Mouse (Mus musculus) small intestine, adult 2 months (tissue): ENCODE data around the gene Dock3. TPM values are rescaled to one million over a fixed set of nuclear protein-coding genes. Genes with fewer than 3 reads are reported as not detected.
"Not testable (repeated sequence)": the region's sequence is repeated elsewhere in the genome, so short reads cannot be mapped to it uniquely, and the experiment has no call there.

Experiments used
- H3K27ac ChIP-seq: fragments of 200-500 bp; 2 replicates; pipeline ENCODE4 v1.5.1; 2012; ENCODE audit warnings: low read depth, low read length, control low read depth, inconsistent platforms; ENCODE audit not compliant: insufficient read depth
- H3K27me3 ChIP-seq: fragments of 200-500 bp; 2 replicates; pipeline ENCODE4 v1.6.1; 2012; ENCODE audit warnings: mild to moderate bottlenecking, moderate library complexity, low read length, inconsistent platforms; ENCODE audit not compliant: control insufficient read depth, insufficient read depth
- H3K36me3 ChIP-seq: fragments of 200-500 bp; 2 replicates; pipeline ENCODE4 v1.6.1; 2012; ENCODE audit warnings: mild to moderate bottlenecking, low read length, control low read depth, inconsistent platforms; ENCODE audit not compliant: control insufficient read depth, insufficient read depth
- H3K4me1 ChIP-seq: fragments of 200-500 bp; 2 replicates; pipeline ENCODE4 v1.6.1; 2012; ENCODE audit warnings: low read length, inconsistent platforms, mixed read lengths; ENCODE audit not compliant: control insufficient read depth, insufficient read depth, insufficient read length
- H3K4me3 ChIP-seq: fragments of 200-500 bp; 2 replicates; pipeline ENCODE4 v1.5.1; 2012; ENCODE audit warnings: low read depth, mild to moderate bottlenecking, control low read depth, inconsistent platforms, low read length, moderate library complexity
- CTCF ChIP-seq: fragments of 200-500 bp; IDR thresholded peaks from 2 replicates; pipeline ENCODE4 v1.5.1; 2012; ENCODE audit warnings: low read depth, mild to moderate bottlenecking, control low read depth, inconsistent platforms, low read length, moderate library complexity, mixed read lengths; ENCODE audit not compliant: insufficient replicate concordance, insufficient read length; ENCODE audit errors: extremely low read depth
- POLR2A ChIP-seq: fragments of 200-500 bp; IDR thresholded peaks from 2 replicates; pipeline ENCODE4 v1.6.1; 2012; ENCODE audit warnings: low read depth, mild to moderate bottlenecking, control low read depth, inconsistent platforms, low read length, moderate library complexity
- WGBS: fragments of 180-500 bp; shearing (Covaris S2); methylation state at CpG from one replicate; pipeline ENCODE4 v1.1.7; 2018; 5-methylcytosine and 5-hydroxymethylcytosine counted together
- polyA plus RNA-seq: library from polyadenylated mRNA; depleted of rRNA; stranded (reverse); fragments of >200 nt; gene quantifications from 2 replicates; pipeline ENCODE4 v1.2.3, GENCODE M21; 2012

The Dock3 gene
- polyA plus RNA-seq, 1 experiment: 3.1 TPM

- TF ChIP-seq POLR2A: no peak
- no peak for TF ChIP-seq CTCF
- WGBS: 76% methylated on average over 4 of the region's 4 CpGs
- Histone ChIP-seq H3K27me3 (no peaks in the 10 kb centered on the region), H3K27ac (no peak overlapping the region), H3K4me3 (no peak overlapping the region), H3K4me1 (no peaks in the 10 kb centered on the region), H3K36me3 (no peaks in the 10 kb centered on the region)
Observed at GRCm38 (mm10) chr9:107245311-107245710, 13.6 kb upstream of the Dock3 start.

DNA sequence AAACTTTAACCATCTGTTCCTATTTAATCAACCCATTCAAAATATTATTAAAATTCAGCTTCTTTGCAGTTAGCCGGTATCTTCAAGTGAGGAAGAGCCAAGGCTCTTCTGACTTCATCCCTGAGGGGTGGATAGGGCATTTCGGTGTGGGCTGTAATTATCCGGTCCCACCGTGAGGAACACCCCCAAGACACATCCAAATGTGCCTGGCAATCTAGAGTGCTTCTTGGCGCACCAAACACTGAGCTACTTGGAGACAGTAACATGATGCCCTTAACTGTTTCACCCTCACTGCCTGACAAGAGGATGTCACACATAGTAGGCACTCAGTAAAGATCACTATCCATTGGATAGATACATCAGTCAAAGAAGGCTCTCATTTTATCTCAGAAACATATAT, 4.4 kb upstream of the Dock3 start:
- Histone ChIP-seq H3K27ac (no peak overlapping the region), H3K27me3 (peaks cover 30% of the 10 kb centered on the region), H3K4me1 (no peaks in the 10 kb centered on the region), H3K4me3 (no peak overlapping the region), H3K36me3 (no peaks in the 10 kb centered on the region)
- WGBS: 76% methylated on average over 5 of the region's 5 CpGs
- TF ChIP-seq CTCF (no peak), POLR2A (no peak)

DNA sequence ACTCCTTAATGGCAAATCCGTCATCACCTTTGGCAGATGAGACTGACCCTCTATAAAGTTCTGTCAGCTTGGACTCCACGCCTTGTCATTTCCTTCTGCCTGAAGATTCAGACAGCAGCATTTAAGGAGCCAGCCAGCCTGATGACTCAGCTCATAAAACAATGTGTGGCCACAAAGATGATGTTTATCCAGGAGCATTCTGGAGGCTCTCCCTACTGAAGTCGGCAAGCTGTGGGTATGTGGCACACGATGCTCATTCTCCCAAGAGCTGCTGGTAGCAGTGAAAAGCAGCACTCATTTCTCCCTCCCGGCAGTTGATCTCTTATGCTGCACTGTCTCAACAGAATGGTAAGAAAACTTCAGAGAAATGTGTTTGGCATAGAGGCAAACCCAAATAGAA, 3.6 kb upstream of the Dock3 start:
- Histone ChIP-seq H3K36me3 (no peaks in the 10 kb centered on the region), H3K4me1 (no peaks in the 10 kb centered on the region), H3K27me3 (peaks cover 34% of the 10 kb centered on the region), H3K27ac (no peak overlapping the region), H3K4me3 (no peak overlapping the region)
- no peak for TF ChIP-seq POLR2A
- no peak for TF ChIP-seq CTCF
- 23% methylated on average over 5 of the region's 5 CpGs for WGBS

DNA sequence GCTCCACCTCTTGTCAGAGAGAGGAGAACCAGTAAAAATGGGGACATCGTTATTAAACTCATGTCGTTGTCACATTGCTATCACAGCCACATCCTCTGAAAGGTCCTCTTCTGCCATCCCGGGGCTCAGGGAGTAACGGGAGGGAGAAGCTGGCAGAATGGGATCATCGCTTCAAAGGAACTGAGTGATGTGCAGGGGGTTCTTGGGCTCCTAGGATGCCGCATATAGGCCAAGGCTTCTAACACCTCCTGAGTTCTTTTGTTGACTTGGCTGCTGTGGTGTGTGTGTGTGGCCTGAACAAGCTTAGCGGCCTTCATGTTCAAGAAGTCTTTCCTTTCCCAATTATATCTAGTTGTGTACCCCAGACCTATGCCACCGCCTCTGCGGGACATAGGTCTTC, 431 bp upstream of the Dock3 start:
- no peaks in the 10 kb centered on the region for H3K4me1 ChIP-seq
- H3K27ac ChIP-seq: no peak overlapping the region
- H3K27me3 ChIP-seq: peaks cover 41% of the 10 kb centered on the region
- H3K4me3 ChIP-seq: no peak overlapping the region
- TF ChIP-seq CTCF (no peak), POLR2A (no peak)
- H3K36me3 ChIP-seq: no peaks in the 10 kb centered on the region
- WGBS: 27% methylated on average over 9 of the region's 9 CpGs

DNA sequence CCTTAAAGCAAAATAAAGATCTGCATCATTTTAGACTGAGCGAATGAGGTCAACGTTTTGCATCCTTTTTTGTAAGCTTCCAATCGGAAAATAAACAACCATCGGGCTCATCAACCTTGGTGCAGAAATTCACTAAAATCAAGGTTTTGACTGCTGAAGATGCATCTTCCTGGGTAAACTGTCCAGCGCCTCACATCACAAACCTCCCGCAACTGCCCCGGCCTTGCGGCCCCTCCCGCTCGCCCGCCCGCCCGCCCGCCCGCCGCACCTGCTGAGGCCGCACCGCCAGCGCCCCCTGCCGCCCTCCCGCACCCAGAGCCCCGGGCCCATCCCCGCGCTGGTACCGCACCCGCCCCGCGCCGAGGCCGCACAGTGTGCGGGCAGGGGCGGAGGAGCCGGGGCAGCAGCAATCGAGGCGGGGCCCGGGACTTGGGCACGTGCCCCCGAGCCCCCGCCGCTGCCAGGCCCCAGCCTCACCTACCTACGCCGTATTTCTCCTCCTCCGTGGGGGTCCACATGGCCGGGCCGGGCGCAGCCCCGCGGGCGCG, 644 bp downstream of the Dock3 start:
- TF ChIP-seq CTCF (no peak), POLR2A (no peak)
- 3% methylated on average over 38 of the region's 50 CpGs for WGBS
- peak overlapping the region; percentile 67 for H3K4me3 ChIP-seq
- H3K27ac ChIP-seq: no peak overlapping the region
- H3K27me3 ChIP-seq: peaks cover 41% of the 10 kb centered on the region
- no peaks in the 10 kb centered on the region for H3K4me1 ChIP-seq
- H3K36me3 ChIP-seq: no peaks in the 10 kb centered on the region

DNA sequence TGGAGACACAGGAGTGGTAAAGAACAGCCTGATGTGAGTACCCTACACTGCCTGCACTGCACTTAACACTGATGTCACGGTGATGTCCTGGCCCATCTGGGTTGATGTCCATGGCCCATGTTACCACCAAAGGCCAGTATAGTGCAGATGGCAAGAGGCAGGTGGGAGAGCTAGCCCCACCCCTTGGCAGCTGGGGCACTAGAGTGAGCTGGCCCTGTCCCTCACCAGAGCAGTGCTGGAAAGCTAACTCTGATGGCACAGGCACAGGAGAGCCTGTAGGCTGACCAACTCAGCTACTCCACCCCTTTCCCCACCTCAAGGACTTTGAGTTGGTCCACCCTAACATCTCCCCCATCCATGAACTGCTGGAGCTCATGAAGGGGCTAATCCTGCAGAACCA, 7.1 kb downstream of the Dock3 start:
- no peaks in the 10 kb centered on the region for H3K4me1 ChIP-seq
- H3K27ac ChIP-seq: no peak overlapping the region
- WGBS: 95% methylated on average over 1 of the region's 1 CpGs
- no peak overlapping the region for H3K4me3 ChIP-seq
- H3K27me3 ChIP-seq: peaks cover 10% of the 10 kb centered on the region; the same call in 1 of the 2 replicates
- no peaks in the 10 kb centered on the region for H3K36me3 ChIP-seq
- no peak for TF ChIP-seq CTCF
- no peak for TF ChIP-seq POLR2A

- H3K4me1 ChIP-seq, H3K27me3 ChIP-seq, H3K36me3 ChIP-seq, H3K27ac ChIP-seq, H3K4me3 ChIP-seq: not testable (repeated sequence)
- WGBS: 81% methylated on average over 1 of the region's 1 CpGs
Observed at GRCm38 (mm10) chr9:107174831-107175230, 56.9 kb downstream of the Dock3 start.

DNA sequence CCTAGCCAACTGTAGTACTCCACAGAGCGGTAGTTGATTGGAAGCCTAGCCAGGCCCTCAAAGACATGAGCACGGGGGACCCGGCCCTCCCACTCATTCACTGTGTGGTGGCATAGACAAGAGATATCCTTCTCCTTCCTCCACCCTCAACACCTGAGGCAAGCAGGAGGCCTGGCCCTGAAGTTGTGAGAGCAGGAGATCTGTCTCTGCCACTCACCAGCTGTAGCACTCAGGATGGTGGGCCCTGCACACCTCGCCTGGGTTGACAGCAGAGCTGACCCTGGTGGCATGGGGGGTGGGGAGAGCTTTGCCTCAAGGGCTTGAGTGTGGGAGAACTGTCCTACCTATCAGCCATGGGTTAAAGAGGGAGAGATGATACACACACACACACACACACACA, 65.9 kb downstream of the Dock3 start:
- H3K36me3 ChIP-seq: no peaks in the 10 kb centered on the region
- no peak overlapping the region for H3K4me3 ChIP-seq
- H3K27me3 ChIP-seq: no peaks in the 10 kb centered on the region
- H3K4me1 ChIP-seq: no peaks in the 10 kb centered on the region
- H3K27ac ChIP-seq: no peak overlapping the region
- 79% methylated on average over 4 of the region's 4 CpGs for WGBS
- TF ChIP-seq CTCF: no peak
- TF ChIP-seq POLR2A: no peak
